In genomic region chr6:52281084-52281483, GRCm38 (mm10) we compare ENCODE assay signal across 31 mouse cellular contexts. TPM values are rescaled to one million over a fixed set of nuclear protein-coding genes. Genes with fewer than 3 reads are reported as not detected.
"Had no signal": no experiment of that assay in that cellular context is flagged by ENCODE, and none has a peak within 500 bp of the region (broad histone marks: within the 10 kb centered on the region; RNA-seq: fewer than 3 reads in every experiment).

No protein-coding gene starts in this region.

- H3K9me3 ChIP-seq: liver, embryonic 13.5 days had no signal

- H3K27ac ChIP-seq: kidney, postnatal 0 days; liver, embryonic 13.5 days; stomach, postnatal 0 days had no signal

- H3K36me3 ChIP-seq: liver, embryonic 13.5 days had no signal

- H3K4me2 ChIP-seq: liver, embryonic 13.5 days; midbrain, embryonic 11.5 days had no signal

- DNase-seq: kidney, adult 2 months; kidney, postnatal 25 days; liver, embryonic 13.5 days; lung, adult 2 months; lung, postnatal 14 days; lung, postnatal 4 days; midbrain, embryonic 14.5 days; right cerebral cortex, adult 18-20 months; right cerebral cortex, postnatal 14 days; right cerebral cortex, postnatal 4 days; thymus, adult 2 months; thymus, postnatal 14 days; thymus, postnatal 4 days had no signal

- ATAC-seq: intestine, embryonic 16.5 days had no signal

- H3K4me3 ChIP-seq: liver, embryonic 13.5 days had no signal

- H3K9ac ChIP-seq: liver, embryonic 13.5 days had no signal

- H3K4me1 ChIP-seq: liver, embryonic 13.5 days had no signal

RNA-seq across cellular contexts. Expression of gene Hoxa13, which starts 20.4 kb away (rescaled TPM):
- total RNA-seq: layer of hippocampus, adult 8-10 months; layer of hippocampus, postnatal 25 days; left cerebral cortex, adult 18-20 months; left cerebral cortex, postnatal 25 days; liver, adult 2 months; megakaryocyte progenitor cell, adult 5-6 weeks; megakaryocyte-erythroid progenitor cell, adult 5-6 weeks; midbrain, postnatal 0 days had no signal
- polyA plus RNA-seq: kidney, adult 2 months; kidney, embryonic 14.5 days; kidney, postnatal 0 days; large intestine, adult 2 months; liver, adult 2 months; liver, embryonic 13.5 days; liver, embryonic 16.5 days; lung, adult 2 months; lung, embryonic 16.5 days; midbrain, embryonic 11.5 days; midbrain, embryonic 14.5 days; midbrain, postnatal 0 days; neural tube, embryonic 14.5 days; stomach, embryonic 14.5 days; stomach, postnatal 0 days; thymus, adult 2 months had no signal

RNA-seq across cellular contexts. Expression of gene Evx1, which starts 32.2 kb away (rescaled TPM):
- total RNA-seq: layer of hippocampus, adult 8-10 months; layer of hippocampus, postnatal 25 days; left cerebral cortex, adult 18-20 months; left cerebral cortex, postnatal 25 days; liver, adult 2 months; megakaryocyte progenitor cell, adult 5-6 weeks; megakaryocyte-erythroid progenitor cell, adult 5-6 weeks had no signal
- polyA plus RNA-seq: intestine, embryonic 16.5 days; kidney, adult 2 months; kidney, embryonic 14.5 days; kidney, postnatal 0 days; large intestine, adult 2 months; liver, adult 2 months; liver, embryonic 13.5 days; liver, embryonic 16.5 days; lung, adult 2 months; lung, embryonic 16.5 days; stomach, postnatal 0 days; thymus, adult 2 months had no signal

RNA-seq across cellular contexts. Expression of gene Hoxa11, which starts 35.5 kb away (rescaled TPM):
- total RNA-seq: layer of hippocampus, adult 8-10 months; layer of hippocampus, postnatal 25 days; left cerebral cortex, adult 18-20 months; left cerebral cortex, postnatal 25 days; liver, adult 2 months; megakaryocyte progenitor cell, adult 5-6 weeks; megakaryocyte-erythroid progenitor cell, adult 5-6 weeks; midbrain, postnatal 0 days had no signal
- polyA plus RNA-seq: large intestine, adult 2 months; liver, adult 2 months; liver, embryonic 13.5 days; liver, embryonic 16.5 days; lung, adult 2 months; lung, embryonic 16.5 days; midbrain, embryonic 11.5 days; midbrain, embryonic 14.5 days; midbrain, postnatal 0 days; stomach, embryonic 14.5 days; stomach, postnatal 0 days; thymus, adult 2 months had no signal

RNA-seq across cellular contexts. Expression of gene Hoxa10, which starts 40.4 kb away (rescaled TPM):
- total RNA-seq: layer of hippocampus, adult 8-10 months; layer of hippocampus, postnatal 25 days; left cerebral cortex, adult 18-20 months; left cerebral cortex, postnatal 25 days; liver, adult 2 months; megakaryocyte-erythroid progenitor cell, adult 5-6 weeks; midbrain, postnatal 0 days had no signal
- polyA plus RNA-seq: liver, adult 2 months; lung, adult 2 months; lung, embryonic 16.5 days; midbrain, embryonic 11.5 days; midbrain, embryonic 14.5 days; midbrain, postnatal 0 days; stomach, embryonic 14.5 days; stomach, postnatal 0 days; thymus, adult 2 months had no signal

RNA-seq across cellular contexts. Expression of gene Hoxa9, which starts 50.2 kb away (rescaled TPM):
- total RNA-seq: layer of hippocampus, adult 8-10 months; layer of hippocampus, postnatal 25 days; left cerebral cortex, adult 18-20 months; left cerebral cortex, postnatal 25 days; liver, adult 2 months; midbrain, postnatal 0 days had no signal
- polyA plus RNA-seq: lung, adult 2 months; midbrain, embryonic 11.5 days; midbrain, embryonic 14.5 days; midbrain, postnatal 0 days had no signal
